Mouse (Mus musculus): ENCODE data around the gene H3f3a. TPM values are rescaled to one million over a fixed set of nuclear protein-coding genes. Genes with fewer than 3 reads are reported as not detected.

The H3f3a gene
- polyA plus RNA-seq, 1 experiment from 2014 or later: 3,827 TPM

DNA sequence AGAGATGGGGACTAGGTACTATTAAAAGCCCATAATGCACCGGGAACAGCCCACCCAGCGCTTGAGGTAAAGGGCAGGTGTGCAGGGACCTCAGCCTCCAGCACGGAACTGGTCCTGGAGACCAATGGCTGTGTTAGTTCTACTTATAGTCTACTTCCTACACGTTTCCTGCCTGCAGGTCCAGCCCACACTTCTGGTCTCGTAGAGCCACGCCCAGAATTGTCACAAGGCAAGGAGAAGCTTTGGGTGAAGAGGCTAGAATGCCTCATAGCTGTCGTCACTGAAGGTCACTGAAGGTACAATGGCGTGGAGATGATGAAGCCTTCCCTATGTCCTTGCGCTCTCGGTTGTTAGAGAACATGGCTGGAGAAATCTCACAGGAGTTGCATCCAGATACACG lies 16.0 kb upstream of the H3f3a start:
- H3K9me3 ChIP-seq (ENCODE audit: control insufficient read depth, low read length): no peaks in the 10 kb centered on the region; the same call in 1 of the 2 replicates
- H3K4me3 ChIP-seq (replicated peaks; ENCODE audit: low read depth, low read length): no peak overlapping the region
- H3K27me3 ChIP-seq (ENCODE audit: control insufficient read depth, insufficient read depth, low read length): no peaks in the 10 kb centered on the region
- H3K4me2 ChIP-seq (ENCODE audit: low read length): no peak overlapping the region
- no peak for ATAC-seq (ENCODE audit: low FRiP score, low TSS enrichment)
- 92% methylated on average over 11 of the region's 11 CpGs for WGBS
- H3K9ac ChIP-seq (replicated peaks; ENCODE audit: low read length): no peak overlapping the region
- H3K4me1 ChIP-seq (ENCODE audit: control insufficient read depth, insufficient read depth, low read length): no peaks in the 10 kb centered on the region
- DNase-seq: no peak
- H3K27ac ChIP-seq (replicated peaks; ENCODE audit: low read depth, low read length): no peak overlapping the region
- H3K36me3 ChIP-seq (ENCODE audit: control insufficient read depth, insufficient read depth, low read length): no peaks in the 10 kb centered on the region

DNA sequence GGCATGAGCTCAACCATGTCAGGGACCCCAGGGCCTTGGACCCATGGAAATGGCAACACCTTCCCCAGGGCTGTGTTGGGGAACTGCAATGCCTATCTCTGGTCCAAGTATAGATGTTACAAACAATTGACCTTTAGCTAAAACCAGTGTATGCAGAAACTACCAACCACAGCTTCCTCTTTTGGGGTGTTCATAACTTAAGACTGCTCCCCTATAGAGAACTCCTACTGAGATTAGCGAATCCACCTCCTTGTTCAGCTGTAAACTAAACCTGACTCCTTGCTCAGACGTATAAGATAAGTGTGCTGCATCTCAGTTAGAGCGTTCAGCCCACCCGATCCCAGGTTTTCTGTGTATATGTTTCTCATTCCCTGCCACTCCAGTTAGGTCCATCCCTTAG lies 12.9 kb upstream of the H3f3a start:
- DNase-seq (no peak), ATAC-seq (ENCODE audit: low FRiP score, low TSS enrichment) (no peak)
- Histone ChIP-seq H3K9ac (replicated peaks; ENCODE audit: low read length) (no peak overlapping the region), H3K9me3 (ENCODE audit: control insufficient read depth, low read length) (no peaks in the 10 kb centered on the region; the same call in 1 of the 2 replicates), H3K4me1 (ENCODE audit: control insufficient read depth, insufficient read depth, low read length) (no peaks in the 10 kb centered on the region), H3K4me3 (replicated peaks; ENCODE audit: low read depth, low read length) (no peak overlapping the region), H3K36me3 (ENCODE audit: control insufficient read depth, insufficient read depth, low read length) (no peaks in the 10 kb centered on the region), H3K27ac (replicated peaks; ENCODE audit: low read depth, low read length) (no peak overlapping the region), H3K4me2 (ENCODE audit: low read length) (no peak overlapping the region), H3K27me3 (ENCODE audit: control insufficient read depth, insufficient read depth, low read length) (no peaks in the 10 kb centered on the region)
- WGBS: 93% methylated on average over 4 of the region's 4 CpGs

DNA sequence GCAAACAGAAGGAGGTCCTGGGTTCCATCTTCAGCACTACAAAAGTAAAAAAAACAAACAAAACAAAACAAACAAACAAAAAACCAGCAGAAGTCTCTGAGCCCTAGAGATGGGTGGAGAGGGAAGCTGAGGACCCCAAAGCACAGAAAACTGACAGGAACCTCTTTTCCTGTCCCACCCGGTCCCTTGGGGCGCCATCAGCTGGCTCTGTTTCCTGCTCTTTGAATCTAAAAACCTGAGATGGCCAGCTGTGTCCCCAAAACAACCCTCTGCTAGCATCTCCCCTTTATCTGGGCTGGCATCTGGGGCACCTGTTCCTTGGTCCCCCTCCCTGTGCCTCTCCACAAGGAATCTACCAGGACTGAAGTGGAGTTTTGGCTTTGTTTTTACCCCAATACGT lies 11.0 kb upstream of the H3f3a start:
- Histone ChIP-seq H3K36me3 (ENCODE audit: control insufficient read depth, insufficient read depth, low read length) (no peaks in the 10 kb centered on the region), H3K27me3 (ENCODE audit: control insufficient read depth, insufficient read depth, low read length) (no peaks in the 10 kb centered on the region), H3K4me3 (replicated peaks; ENCODE audit: low read depth, low read length) (no peak overlapping the region), H3K4me2 (ENCODE audit: low read length) (no peak overlapping the region), H3K9me3 (ENCODE audit: control insufficient read depth, low read length) (no peaks in the 10 kb centered on the region; the same call in 1 of the 2 replicates), H3K9ac (replicated peaks; ENCODE audit: low read length) (no peak overlapping the region), H3K4me1 (ENCODE audit: control insufficient read depth, insufficient read depth, low read length) (no peaks in the 10 kb centered on the region), H3K27ac (replicated peaks; ENCODE audit: low read depth, low read length) (no peak overlapping the region)
- no peak for DNase-seq
- ATAC-seq (ENCODE audit: low FRiP score, low TSS enrichment): no peak
- 89% methylated on average over 3 of the region's 3 CpGs for whole genome bisulfite sequencing

DNA sequence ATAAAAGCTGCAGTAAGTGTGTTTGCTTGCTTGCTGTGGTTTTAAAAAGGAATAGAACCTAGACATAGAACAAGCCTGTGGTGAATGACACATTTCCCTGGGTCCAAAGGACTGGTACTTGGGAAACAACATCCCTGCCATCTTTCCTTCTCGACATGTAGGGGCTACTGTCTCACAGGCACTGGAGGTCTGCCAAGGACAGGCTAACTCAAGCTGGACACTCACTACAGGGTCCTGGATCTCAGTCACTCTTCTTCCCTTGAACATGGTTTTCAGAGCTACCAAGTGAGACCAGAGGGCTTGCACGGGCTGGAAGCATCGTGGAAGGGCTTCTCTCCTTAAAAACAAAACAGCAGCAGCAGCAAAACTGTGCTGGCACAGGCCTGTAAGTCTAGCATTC lies 10.0 kb upstream of the H3f3a start:
- no peaks in the 10 kb centered on the region for H3K36me3 ChIP-seq (ENCODE audit: control insufficient read depth, insufficient read depth, low read length)
- 83% methylated on average over 3 of the region's 3 CpGs for WGBS
- no peak for DNase-seq

DNA sequence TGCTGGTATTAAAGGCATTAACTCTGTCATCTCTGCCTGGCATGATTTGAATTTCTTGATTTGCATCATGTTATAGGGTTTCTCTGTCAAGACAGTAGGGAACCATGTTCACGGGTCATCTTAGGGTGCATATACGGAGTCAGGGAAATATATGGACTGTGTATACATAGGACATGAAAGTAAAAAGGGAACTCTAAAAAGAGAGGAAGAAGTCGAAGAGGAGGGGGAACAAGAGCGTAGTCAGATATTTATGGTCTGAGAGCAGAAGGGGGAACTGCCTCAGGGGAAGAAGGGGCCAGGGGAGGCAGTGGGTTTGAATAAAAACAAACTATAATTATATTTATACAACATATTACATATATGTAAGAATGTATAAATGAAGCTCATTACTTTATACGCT lies 8.5 kb upstream of the H3f3a start:
- DNase-seq (no peak), ATAC-seq (ENCODE audit: low FRiP score, low TSS enrichment) (no peak)
- no peaks in the 10 kb centered on the region for H3K36me3 ChIP-seq (ENCODE audit: control insufficient read depth, insufficient read depth, low read length)
- H3K4me1 ChIP-seq (ENCODE audit: control insufficient read depth, insufficient read depth, low read length): no peaks in the 10 kb centered on the region
- no peak overlapping the region for H3K4me2 ChIP-seq (ENCODE audit: low read length)
- H3K9ac ChIP-seq (replicated peaks; ENCODE audit: low read length): no peak overlapping the region
- no peaks in the 10 kb centered on the region for H3K27me3 ChIP-seq (ENCODE audit: control insufficient read depth, insufficient read depth, low read length)
- H3K4me3 ChIP-seq (replicated peaks; ENCODE audit: low read depth, low read length): no peak overlapping the region
- H3K9me3 ChIP-seq (ENCODE audit: control insufficient read depth, low read length): no peaks in the 10 kb centered on the region; the same call in 1 of the 2 replicates
- H3K27ac ChIP-seq (replicated peaks; ENCODE audit: low read depth, low read length): no peak overlapping the region
- 89% methylated on average over 5 of the region's 5 CpGs for WGBS

More for the DNA sequence above, 10.0 kb upstream of the H3f3a start:
- Histone ChIP-seq H3K27me3 (ENCODE audit: control insufficient read depth, insufficient read depth, low read length) (no peaks in the 10 kb centered on the region), H3K4me2 (ENCODE audit: low read length) (no peak overlapping the region), H3K4me1 (ENCODE audit: control insufficient read depth, insufficient read depth, low read length) (no peaks in the 10 kb centered on the region), H3K27ac (replicated peaks; ENCODE audit: low read depth, low read length) (no peak overlapping the region), H3K4me3 (replicated peaks; ENCODE audit: low read depth, low read length) (no peak overlapping the region), H3K9me3 (ENCODE audit: control insufficient read depth, low read length) (no peaks in the 10 kb centered on the region; the same call in 1 of the 2 replicates), H3K9ac (replicated peaks; ENCODE audit: low read length) (no peak overlapping the region)
- no peak for ATAC-seq (ENCODE audit: low FRiP score, low TSS enrichment)

DNA sequence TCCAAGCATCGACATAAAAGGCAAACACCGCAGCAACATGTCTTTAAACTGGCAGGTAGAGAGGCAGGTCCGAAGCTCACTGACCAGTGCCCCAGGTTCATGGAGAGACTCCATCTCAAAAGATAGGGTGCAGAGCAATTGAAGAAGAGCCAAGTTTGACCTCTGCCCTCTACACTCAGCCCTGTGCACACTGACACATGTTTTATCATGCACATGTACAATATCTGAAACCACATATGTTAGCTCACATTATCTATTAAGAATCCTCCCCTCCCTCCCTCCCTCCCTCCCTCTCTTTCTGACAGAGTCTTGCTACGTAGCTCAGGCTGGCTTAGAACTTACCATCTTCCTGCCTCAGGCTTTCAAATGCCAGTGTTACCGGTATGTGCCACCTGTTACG lies 7.4 kb upstream of the H3f3a start:
- peaks cover 1% of the 10 kb centered on the region; the same call in 1 of the 2 replicates for H3K4me1 ChIP-seq (ENCODE audit: control insufficient read depth, insufficient read depth, low read length)
- 90% methylated on average over 6 of the region's 6 CpGs for WGBS
- H3K4me3 ChIP-seq (replicated peaks; ENCODE audit: low read depth, low read length): no peak overlapping the region
- no peaks in the 10 kb centered on the region for H3K27me3 ChIP-seq (ENCODE audit: control insufficient read depth, insufficient read depth, low read length)
- no peaks in the 10 kb centered on the region for H3K36me3 ChIP-seq (ENCODE audit: control insufficient read depth, insufficient read depth, low read length)
- no peak for DNase-seq
- H3K4me2 ChIP-seq (ENCODE audit: low read length): no peak overlapping the region
- no peak for ATAC-seq (ENCODE audit: low FRiP score, low TSS enrichment)
- H3K9ac ChIP-seq (replicated peaks; ENCODE audit: low read length): no peak overlapping the region
- H3K27ac ChIP-seq (replicated peaks; ENCODE audit: low read depth, low read length): no peak overlapping the region
- H3K9me3 ChIP-seq (ENCODE audit: control insufficient read depth, low read length): no peaks in the 10 kb centered on the region

DNA sequence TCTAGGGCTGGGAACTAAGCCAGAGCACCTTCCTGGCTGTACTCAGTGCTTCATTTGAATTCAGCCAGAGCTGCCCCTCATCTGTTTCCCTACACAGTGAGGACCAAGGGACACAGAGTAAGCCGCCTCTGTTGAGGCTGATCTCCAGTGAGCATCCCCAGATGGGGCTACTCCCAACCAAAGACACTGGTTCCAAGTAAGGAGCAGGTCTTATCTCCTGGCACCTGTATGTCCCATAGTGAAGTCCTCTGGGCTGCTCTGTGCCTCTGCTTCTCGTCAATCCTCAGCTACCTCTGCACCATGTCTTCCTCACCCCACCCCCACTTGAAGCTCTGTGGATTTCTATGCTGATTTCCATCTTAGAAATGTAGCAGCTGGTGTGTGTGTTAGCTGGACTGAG lies 4.3 kb upstream of the H3f3a start:
- 76% methylated on average over 2 of the region's 2 CpGs for WGBS
- H3K27ac ChIP-seq (replicated peaks; ENCODE audit: low read depth, low read length): no peak overlapping the region
- no peak overlapping the region for H3K4me3 ChIP-seq (replicated peaks; ENCODE audit: low read depth, low read length)
- H3K9me3 ChIP-seq (ENCODE audit: control insufficient read depth, low read length): no peaks in the 10 kb centered on the region
- H3K9ac ChIP-seq (replicated peaks; ENCODE audit: low read length): no peak overlapping the region
- DNase-seq: no peak
- no peaks in the 10 kb centered on the region for H3K27me3 ChIP-seq (ENCODE audit: control insufficient read depth, insufficient read depth, low read length)
- H3K36me3 ChIP-seq (ENCODE audit: control insufficient read depth, insufficient read depth, low read length): no peaks in the 10 kb centered on the region
- no peak for ATAC-seq (ENCODE audit: low FRiP score, low TSS enrichment)
- H3K4me1 ChIP-seq (ENCODE audit: control insufficient read depth, insufficient read depth, low read length): peaks cover 18% of the 10 kb centered on the region
- no peak overlapping the region for H3K4me2 ChIP-seq (ENCODE audit: low read length)

DNA sequence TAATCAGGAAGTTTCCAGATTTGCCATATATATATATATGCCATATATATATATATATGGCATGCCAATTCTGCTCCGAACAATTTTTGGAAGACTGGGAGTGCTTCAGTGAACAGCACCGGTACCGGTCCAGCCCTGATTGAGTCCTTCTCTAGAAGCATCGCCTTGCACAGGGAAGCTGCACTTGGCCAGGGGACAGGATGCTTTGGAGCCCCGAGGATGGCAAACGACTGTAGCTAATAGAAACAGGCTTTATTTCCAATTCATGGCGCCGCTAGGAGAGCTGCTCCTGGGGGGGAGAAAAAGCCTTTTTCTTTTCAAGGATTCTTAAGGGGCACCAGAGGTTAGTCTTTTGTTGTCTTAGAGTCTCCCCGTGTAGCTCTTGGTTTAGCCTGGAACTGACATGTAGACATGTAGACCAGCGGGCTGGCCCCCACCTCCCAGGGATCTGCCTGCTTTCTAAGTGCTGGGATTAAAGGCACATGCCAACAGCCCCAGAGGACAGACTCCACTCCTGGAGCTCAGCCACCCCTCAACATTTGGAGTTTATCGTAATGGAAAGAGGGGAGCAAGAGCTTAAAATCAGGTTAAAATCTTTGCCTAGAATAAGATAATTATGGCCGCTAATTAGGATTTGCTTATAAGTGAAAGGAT lies 1.8 kb upstream of the H3f3a start:
- 25% methylated on average over 12 of the region's 12 CpGs for WGBS
- H3K4me3 ChIP-seq (replicated peaks; ENCODE audit: low read depth, low read length): peak overlapping the region; percentile 10; the same call in 1 of the 2 replicates
- peaks cover 24% of the 10 kb centered on the region for H3K4me1 ChIP-seq (ENCODE audit: control insufficient read depth, insufficient read depth, low read length)
- DNase-seq: peak; percentile 50
- H3K4me2 ChIP-seq (ENCODE audit: low read length): peak overlapping the region; percentile 54
- H3K36me3 ChIP-seq (ENCODE audit: control insufficient read depth, insufficient read depth, low read length): peaks cover 7% of the 10 kb centered on the region
- peak overlapping the region; percentile 100 for H3K27ac ChIP-seq (replicated peaks; ENCODE audit: low read depth, low read length)
- no peaks in the 10 kb centered on the region for H3K27me3 ChIP-seq (ENCODE audit: control insufficient read depth, insufficient read depth, low read length)
- H3K9me3 ChIP-seq (ENCODE audit: control insufficient read depth, low read length): no peaks in the 10 kb centered on the region
- H3K9ac ChIP-seq (replicated peaks; ENCODE audit: low read length): peak overlapping the region; percentile 32; the same call in 1 of the 2 replicates
- ATAC-seq (ENCODE audit: low FRiP score, low TSS enrichment): no peak

DNA sequence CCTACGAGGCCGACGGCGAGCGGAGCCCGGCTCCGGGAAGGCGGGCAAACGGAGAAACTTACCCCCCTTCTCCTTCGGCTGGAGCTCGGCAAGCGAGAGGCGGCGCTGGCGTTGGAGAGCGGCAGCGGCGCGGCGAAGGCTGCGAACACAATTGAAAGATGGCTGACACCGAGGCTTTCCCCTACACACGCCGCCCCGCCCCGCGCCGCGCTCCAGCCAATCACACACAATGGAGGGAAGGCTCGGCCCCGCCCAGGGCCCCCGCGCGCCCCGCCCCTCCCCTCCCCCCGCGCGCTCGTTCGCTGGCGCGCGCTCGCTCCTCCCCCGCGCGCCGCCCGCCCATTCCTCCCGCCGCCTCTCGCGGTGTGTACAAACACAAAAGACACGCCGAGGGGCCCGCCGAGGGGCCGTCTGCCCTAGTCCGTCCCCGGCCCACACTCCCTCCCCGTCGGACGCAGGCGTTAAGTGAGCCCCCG lies 296 bp downstream of the H3f3a start:
- DNase-seq: peak; percentile 97
- H3K9me3 ChIP-seq (ENCODE audit: control insufficient read depth, low read length): no peaks in the 10 kb centered on the region
- peak overlapping the region; percentile 99 for H3K9ac ChIP-seq (replicated peaks; ENCODE audit: low read length)
- WGBS: 0% methylated on average over 36 of the region's 65 CpGs
- peak; percentile 95 for ATAC-seq (ENCODE audit: low FRiP score, low TSS enrichment)
- H3K36me3 ChIP-seq (ENCODE audit: control insufficient read depth, insufficient read depth, low read length): peaks cover 24% of the 10 kb centered on the region
- H3K27me3 ChIP-seq (ENCODE audit: control insufficient read depth, insufficient read depth, low read length): no peaks in the 10 kb centered on the region
- peaks cover 36% of the 10 kb centered on the region for H3K4me1 ChIP-seq (ENCODE audit: control insufficient read depth, insufficient read depth, low read length)
- peak overlapping the region; percentile 100 for H3K27ac ChIP-seq (replicated peaks; ENCODE audit: low read depth, low read length)
- peak overlapping the region; percentile 96 for H3K4me3 ChIP-seq (replicated peaks; ENCODE audit: low read depth, low read length)
- peak overlapping the region; percentile 58 for H3K4me2 ChIP-seq (ENCODE audit: low read length)

All from midbrain, embryonic 14.5 days (tissue).